Mouse (Mus musculus) left cerebral cortex, adult 2 months (tissue): Measurements from ENCODE around the gene Ino80d. TPM values are rescaled to one million over a fixed set of nuclear protein-coding genes. Genes with fewer than 3 reads are reported as not detected.

Experiments used
- DNase-seq, 2 experiments: peaks; one replicate each; pipeline ENCODE4 v3.0.0; 2021 to 2022; ENCODE audit warnings: low spot score in 2 of 2, mixed read lengths in 1 of 2; ENCODE audit errors: extremely low spot score in 1 of 2
- H3K27ac ChIP-seq: fragments of 200-600 bp; 2 replicates; pipeline ENCODE4 v1.8.1; 2022
- H3K4me3 ChIP-seq: fragments of 200-600 bp; 2 replicates; pipeline ENCODE4 v1.8.1; 2022
- CTCF ChIP-seq: fragments of 200-600 bp; IDR thresholded peaks from 2 replicates; pipeline ENCODE4 v1.8.1; 2022; ENCODE audit warnings: antibody characterized with exemption, mild to moderate bottlenecking, moderate library complexity
- intact Hi-C: fragments of 180-260 bp; cut with DNase I; formaldehyde crosslinking; loops from one replicate; pipeline ENCODE4 v1.15.1; 2025
- total RNA-seq, 2 experiments: library from RNA; stranded (reverse); gene quantifications; 2 replicates each; pipeline ENCODE4 v1.2.3; 2021

Gene Ino80d
- total RNA-seq, 2 experiments from 2014 or later: 32.9 to 34.8 TPM

DNA sequence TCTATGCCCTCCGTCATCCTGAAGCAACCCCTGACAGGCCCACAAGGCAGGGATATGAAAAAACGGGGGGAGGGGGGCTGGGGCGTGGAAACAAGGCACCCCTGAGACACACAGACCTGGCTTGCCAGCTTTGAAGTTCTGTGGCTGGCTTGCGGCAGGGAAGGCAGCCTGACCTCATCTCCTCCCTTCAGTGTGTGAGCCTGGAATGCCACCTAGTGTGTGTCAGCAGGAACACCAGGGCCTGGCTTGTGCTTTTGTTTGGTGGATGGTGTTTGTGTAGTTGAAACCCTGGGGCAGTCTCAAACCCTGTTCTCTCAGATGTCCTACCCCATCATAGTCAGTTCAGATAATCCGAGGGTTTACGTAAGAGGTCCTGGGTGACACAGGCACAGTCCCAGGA, 150.2 kb downstream of the Ino80d start:
- Histone ChIP-seq H3K27ac (no peak overlapping the region), H3K4me3 (no peak overlapping the region)
- peak; percentile 69 to 70 for DNase-seq
- intact Hi-C loops: loop anchor here (2.0 to 10.0 kb wide), 6 partner anchors 179 to 1822 kb away; no protein-coding TSS in a partner anchor
- peak; percentile 93 for TF ChIP-seq CTCF

DNA sequence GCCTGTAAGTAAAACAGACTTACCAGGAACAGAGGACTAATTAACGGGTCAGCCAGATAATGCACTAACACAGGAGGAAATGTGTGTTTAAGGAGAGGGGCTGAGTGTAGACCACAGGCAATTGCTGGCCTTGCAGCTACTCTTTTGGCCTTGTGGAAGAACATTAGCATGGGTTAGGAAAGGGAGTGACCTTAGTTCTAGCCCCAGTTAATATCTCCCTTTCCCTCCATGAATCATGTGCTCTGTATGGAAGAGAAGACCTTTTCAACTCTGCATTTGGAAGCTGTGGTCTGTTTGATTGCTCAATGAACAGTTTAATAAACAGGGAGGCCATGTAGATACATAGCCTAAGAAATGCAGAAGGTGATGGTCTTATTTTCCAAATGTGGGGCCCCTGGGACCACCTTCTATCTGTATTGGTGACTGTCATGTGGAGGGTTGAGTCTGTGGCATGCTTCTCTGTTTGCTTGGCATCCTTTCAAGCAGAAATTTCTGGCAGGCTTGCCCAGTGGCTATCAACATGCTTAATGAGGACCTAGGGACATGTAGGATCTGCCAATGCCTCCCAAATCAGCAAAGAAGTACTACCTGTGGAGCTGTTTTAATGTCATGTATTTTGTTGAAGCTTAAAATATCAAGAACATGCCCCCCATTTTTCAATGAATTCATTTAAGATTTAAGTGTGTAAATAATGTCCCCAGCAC, 157.4 kb downstream of the Ino80d start:
- intact Hi-C loops: no loop called here
- Histone ChIP-seq H3K27ac (no peak overlapping the region), H3K4me3 (no peak overlapping the region)
- no peak for TF ChIP-seq CTCF
- DNase-seq: no peak

DNA sequence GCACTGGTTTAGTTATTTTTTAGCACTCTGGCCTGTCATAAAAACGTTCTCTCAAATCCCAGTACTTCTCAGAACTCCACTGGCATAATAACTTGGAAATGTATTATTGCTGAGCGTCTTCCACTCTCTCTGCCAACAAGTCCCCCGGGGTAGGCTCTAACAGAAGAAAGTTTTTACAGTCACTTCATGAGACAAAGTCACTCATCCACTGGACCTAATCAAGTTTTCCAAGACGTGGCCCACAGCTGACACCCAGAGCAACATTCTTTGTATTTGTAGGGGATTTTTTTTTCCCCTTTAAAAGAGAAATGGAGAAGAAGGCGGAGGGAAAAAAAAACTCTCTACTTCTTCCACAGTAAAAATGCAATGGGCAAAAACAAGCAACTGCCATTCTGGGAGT, 157.9 kb downstream of the Ino80d start:
- Histone ChIP-seq H3K4me3 (no peak overlapping the region), H3K27ac (no peak overlapping the region)
- intact Hi-C loops: no loop called here
- no peak for TF ChIP-seq CTCF
- no peak for DNase-seq

DNA sequence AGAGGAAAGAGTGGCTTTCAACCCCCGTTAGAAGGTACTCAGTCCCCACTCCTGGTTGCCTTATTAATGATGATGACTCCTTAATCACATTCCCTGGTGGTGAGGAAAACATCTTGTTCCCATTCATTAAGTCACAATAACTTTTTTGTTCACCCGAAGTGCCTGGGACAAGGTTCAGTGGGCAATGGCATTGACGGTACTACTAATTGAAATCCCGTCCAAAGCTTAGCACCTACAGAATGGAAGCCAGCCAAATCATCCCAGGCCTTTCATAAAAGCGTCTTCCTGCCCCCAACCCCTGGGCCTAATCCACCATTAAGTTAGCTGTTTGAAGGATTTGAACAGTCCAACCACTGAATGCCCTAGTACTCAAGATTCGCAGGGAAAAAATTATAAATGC, 159.1 kb downstream of the Ino80d start:
- Histone ChIP-seq H3K27ac (no peak overlapping the region), H3K4me3 (no peak overlapping the region)
- no peak for DNase-seq
- intact Hi-C loops: no loop called here
- no peak for TF ChIP-seq CTCF

DNA sequence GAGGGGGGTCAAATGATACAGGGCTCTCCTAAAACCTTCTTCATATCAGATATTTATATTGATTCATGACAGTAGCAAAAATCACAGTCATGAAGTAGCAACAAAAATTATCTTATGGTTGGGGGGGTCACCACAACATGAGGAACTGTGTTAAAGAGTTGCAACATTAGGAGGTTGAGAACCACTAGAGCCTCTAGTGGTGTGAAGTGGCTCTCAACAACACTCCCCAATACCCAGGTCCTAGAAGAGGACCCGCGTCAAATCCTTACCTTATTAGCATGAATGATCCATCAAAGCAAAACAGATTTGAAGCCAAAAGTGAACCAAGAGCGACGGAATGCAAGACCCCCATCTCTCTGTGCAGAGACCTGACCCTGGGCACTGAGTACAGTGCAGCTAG, 161.4 kb downstream of the Ino80d start:
- Histone ChIP-seq H3K27ac (no peak overlapping the region), H3K4me3 (no peak overlapping the region)
- TF ChIP-seq CTCF: no peak
- intact Hi-C loops: no loop called here
- DNase-seq: no peak

DNA sequence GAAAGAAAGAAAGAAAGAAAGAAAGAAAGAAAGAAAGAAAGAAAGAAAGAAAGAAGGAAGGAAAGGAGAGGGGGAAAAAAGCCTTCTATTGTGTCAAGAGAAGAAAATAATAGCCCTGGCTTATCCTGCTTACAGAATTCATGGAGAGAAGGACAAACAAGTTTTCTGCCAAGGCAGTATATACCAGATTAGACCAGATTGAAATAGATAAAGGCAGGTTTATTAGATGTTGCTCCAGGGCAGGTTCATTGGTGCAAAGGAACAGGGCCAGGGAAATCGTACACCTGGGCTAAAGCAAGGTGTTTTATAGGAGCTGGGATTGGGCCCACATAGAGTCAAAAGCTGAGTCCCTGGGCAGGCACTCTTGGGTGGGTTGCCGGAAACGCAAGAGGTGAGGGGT, 162.1 kb downstream of the Ino80d start:
- intact Hi-C loops: no loop called here

DNA sequence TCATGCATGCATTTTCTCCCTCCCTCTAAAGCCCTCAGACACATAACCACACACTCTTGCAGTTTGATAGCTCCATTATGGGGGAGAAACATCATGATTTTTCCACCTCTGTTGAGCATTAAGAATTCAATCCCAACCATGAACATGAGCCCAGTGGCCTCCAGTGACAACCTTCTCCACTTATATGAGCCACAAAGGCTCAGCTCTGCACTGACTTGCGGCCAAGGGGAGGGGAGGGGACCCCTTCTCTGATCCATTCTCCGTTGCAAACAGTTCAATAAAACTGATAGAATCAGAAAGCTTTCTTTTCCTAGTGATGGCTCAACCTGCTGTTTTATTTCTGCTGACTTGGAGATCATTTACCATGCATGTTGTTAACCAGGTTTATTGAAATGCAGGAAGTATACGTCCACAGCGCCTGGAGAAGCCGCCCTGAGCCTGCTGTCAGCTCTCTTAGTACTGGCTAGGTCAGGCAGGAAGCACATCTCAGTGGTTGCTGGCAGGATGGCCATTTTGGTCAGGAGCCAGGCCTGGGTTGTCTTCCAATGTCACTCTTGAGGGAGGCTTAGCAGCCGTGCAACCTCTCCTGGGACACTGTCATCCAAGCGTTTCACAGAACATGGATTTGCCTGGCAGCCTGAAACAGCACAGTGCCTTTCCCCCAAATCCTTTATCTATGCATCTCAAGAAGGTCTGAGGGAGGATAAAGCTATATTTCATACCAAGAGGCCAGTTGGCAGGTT, 163.2 kb downstream of the Ino80d start:
- intact Hi-C loops: no loop called here
- H3K27ac ChIP-seq: no peak overlapping the region
- no peak for TF ChIP-seq CTCF
- DNase-seq: no peak
- no peak overlapping the region for H3K4me3 ChIP-seq

More for the DNA sequence above, 162.1 kb downstream of the Ino80d start:
- Histone ChIP-seq H3K4me3 (no peak overlapping the region), H3K27ac (no peak overlapping the region)
- TF ChIP-seq CTCF: no peak
- no peak for DNase-seq

DNA sequence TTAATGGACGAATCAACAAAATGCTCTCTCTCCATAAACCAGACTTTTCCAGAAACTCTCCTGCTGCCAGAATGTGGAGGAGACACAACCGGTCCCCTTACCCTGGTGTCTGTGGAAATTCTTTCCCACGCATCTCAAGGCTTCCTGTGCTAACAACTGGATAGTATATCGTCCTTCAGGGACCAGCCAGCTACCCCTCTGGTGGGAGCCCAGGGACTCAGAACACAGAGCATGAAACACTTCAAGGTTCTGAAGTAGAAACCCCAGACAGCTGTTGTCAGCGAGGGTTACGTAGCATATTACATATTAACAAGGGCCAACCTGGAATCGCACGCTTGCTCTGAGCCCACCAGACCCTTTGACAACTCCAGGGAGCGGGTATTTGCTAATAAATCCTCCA, 163.9 kb downstream of the Ino80d start:
- no peak for TF ChIP-seq CTCF
- intact Hi-C loops: no loop called here
- H3K4me3 ChIP-seq: no peak overlapping the region
- no peak overlapping the region for H3K27ac ChIP-seq
- no peak for DNase-seq

DNA sequence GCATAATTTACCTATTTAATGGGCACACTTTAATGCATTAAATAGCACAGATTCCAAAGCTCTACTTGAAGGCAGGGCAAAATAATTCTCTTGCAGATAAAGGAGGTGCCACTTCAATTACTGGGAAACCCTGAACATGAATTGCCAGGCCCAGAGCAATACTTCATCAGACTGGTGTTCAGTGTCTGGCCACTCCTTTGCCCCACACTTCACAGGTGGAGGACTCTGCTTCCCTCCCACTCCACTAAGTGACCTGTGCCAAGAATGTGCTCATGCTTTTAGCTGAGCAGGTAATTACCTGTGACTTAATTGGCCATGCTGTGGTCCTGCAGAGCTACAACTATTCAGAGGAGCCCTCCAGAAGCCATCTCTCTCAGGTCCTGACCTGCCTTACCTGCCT, 166.7 kb downstream of the Ino80d start:
- intact Hi-C loops: no loop called here
- no peak for DNase-seq
- H3K4me3 ChIP-seq: no peak overlapping the region
- no peak overlapping the region for H3K27ac ChIP-seq
- no peak for TF ChIP-seq CTCF

DNA sequence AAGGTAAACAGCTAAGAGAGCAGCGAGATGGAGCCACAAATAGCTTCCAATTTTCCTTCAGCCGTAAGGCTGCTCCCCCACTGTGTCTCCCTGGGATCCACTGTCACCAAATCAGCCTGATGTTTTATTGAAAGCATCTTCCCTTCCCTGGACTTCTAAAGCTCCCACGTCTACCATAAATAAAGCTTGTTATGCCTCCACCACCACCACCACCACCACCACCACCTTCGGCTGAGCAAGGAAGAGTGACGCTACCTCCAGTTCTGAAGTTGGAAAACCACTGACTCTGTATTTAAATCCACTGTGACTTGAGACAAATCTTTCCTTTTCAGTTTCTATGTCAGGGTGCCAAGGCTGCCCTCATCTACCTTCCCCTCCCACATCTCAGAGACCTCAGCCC, 167.5 kb downstream of the Ino80d start:
- H3K4me3 ChIP-seq: no peak overlapping the region
- H3K27ac ChIP-seq: no peak overlapping the region
- TF ChIP-seq CTCF: no peak
- DNase-seq: no peak
- intact Hi-C loops: no loop called here

DNA sequence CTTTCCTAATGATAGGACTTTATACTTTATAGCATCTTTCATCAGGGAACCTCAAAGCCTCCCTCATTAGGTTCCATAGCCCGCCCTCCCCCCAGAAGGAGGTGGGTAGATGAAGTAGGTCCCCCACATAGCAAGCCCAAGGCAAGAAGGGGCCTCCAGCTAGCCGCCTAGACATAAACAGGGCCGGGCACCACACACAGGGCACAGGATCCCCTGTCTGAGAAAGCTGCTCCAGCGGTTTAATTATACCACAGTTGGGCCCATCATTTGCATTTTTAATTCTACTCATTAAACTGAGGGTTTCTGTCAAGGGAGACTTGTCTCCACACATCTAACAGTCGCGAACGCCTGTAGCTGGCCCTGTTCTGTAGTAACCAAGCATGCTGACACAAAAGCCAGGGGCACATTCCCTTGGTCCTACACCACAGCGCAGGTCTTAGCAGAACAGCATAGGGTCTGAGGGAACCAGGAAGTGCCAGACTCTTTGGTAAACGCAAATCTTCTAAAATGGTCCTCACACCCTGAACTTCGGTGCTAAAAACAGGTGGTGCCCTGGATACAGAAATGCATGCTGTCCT, 179.6 kb downstream of the Ino80d start:
- Histone ChIP-seq H3K27ac (no peak overlapping the region), H3K4me3 (no peak overlapping the region)
- intact Hi-C loops: loop anchor here (5.0 kb wide), 1 partner anchor 228 kb away; no protein-coding TSS in a partner anchor
- no peak for TF ChIP-seq CTCF
- no peak for DNase-seq

DNA sequence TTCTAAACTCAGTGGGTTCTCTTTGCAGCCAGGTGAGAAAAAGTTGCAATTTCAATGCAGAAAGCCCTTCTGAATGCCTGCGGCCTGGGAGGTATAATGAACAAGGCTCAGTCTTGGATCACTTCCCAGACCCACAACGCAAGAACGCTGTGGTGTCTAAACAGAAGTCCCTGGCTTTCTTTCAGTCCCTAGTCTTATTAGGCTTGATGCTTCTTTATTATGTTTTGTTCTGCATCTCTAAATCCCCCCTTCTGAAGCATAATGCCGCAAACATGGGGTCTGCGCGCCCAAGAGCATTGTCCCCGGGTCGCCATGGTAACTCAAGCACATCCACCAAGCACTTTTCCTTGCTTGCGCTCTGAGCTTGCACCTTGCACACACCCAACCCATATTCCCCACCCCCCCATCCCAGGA, 180.4 kb downstream of the Ino80d start:
- intact Hi-C loops: loop anchor here (5.0 kb wide), 1 partner anchor 227 kb away; no protein-coding TSS in a partner anchor
- TF ChIP-seq CTCF: no peak
- H3K4me3 ChIP-seq: no peak overlapping the region; the same call in 1 of the 2 replicates
- DNase-seq: peak in 1 of 2 experiments; percentile 23
- no peak overlapping the region for H3K27ac ChIP-seq
